Mouse (Mus musculus) R1 (cell line): ENCODE results near the gene Olfr1100.

Experiments used
- DNase-seq: peaks from one replicate; pipeline ENCODE4 v3.0.0-alpha.2; 2018; ENCODE audit warnings: low read depth, low spot score

Gene Olfr1100

GRCm38 (mm10) chr2:86979854-86980253 lies at the start of gene Olfr1100:
Gene Olfr1100 (minus strand): TSS chr2:86979954.
- no peak for DNase-seq

- no peak for DNase-seq
These were observed 47.2 kb upstream of the Olfr1100 start, which contains the start of gene Olfr1104 for GRCm38 (mm10) chr2:87026980-87027379. Gene Olfr1104 (minus strand): TSS chr2:87027080.

DNA sequence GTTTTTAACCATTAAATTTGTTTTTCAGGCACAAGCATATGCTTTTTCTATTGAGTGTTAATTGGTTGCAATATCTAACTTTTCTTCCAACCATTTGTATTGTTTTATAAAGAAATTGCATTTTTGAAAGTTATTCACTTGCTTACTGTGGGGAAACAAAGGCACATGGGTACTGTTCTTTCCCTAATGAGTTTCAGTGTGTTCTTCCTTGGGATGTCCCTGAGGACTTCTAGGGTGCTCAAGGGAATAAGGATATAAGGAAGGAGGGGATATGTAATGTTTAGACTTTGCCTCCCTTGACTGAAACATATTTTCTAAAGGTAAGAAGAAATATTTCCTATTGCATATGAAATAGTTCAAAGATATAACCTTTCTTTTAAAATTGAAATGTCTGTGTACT lies 18.3 kb upstream of the Olfr1100 start, which contains the start of gene Olfr1102:
Olfr1102 (plus strand) TSS at position 301 of the 400 bp plus-strand sequence.
- DNase-seq = no peak

DNA sequence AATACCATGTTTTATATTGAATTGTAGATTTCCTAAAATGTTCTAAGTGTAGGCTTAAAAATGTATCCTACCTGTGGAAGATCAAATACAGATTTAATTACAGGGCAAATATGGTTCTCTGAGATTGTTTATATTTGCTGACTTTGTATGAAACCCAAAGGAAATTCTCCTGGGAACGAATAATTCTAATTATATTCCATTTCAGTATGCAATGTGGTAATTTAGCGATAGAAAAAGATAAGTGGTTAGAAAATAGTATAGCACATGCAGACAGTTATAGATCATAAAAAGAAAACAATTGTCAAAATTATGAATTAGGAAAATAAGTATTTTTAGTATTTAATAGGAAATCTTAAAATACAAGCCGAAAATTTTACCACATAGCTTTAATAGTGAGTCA lies 11.4 kb upstream of the Olfr1100 start, which contains the start of gene Olfr1101:
Olfr1101 (minus strand) TSS at position 101 of the 400 bp plus-strand sequence.
- no peak for DNase-seq

DNA sequence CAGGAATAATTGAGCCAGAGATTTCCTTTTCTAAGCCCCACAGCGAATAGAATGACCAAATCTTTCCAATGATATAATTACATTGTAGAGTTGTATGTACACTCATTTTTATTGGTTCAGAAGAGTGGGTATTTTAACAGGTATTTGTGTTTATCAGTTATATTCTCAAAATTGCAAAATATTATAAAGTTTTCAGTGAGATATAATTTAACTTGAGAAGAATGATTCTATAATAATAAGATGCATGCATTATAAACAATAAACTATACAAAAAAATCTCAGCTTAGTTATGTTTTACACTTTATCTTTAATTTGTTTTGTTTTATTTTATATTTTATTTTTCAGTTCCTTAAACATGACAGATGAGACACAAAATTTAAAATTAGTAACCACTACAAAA lies 19.2 kb downstream of the Olfr1100 start, which contains the start of gene Olfr1099:
Olfr1099 (minus strand) TSS at position 101 of the 400 bp plus-strand sequence.
- no peak for DNase-seq

DNA sequence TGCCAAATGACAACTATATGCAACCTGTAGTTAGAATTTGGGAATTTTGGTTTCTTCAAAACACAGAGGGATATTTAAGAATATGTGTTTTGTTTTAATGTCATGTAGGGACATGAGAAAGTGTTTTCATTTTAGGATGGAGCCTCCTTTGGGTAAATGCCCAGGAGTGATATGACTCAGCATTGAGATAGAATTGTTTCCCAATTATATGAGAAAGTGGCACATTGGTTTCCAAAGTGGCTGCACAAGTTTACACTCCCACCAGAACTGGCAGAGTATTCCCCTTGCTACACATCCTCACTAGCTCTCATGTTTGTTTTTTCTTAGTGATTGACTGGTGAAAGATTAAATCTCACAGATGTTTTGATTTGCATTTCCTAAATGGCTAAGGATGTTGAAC lies 53.2 kb downstream of the Olfr1100 start:
- DNase-seq = no peak
